In the genomic region with DNA sequence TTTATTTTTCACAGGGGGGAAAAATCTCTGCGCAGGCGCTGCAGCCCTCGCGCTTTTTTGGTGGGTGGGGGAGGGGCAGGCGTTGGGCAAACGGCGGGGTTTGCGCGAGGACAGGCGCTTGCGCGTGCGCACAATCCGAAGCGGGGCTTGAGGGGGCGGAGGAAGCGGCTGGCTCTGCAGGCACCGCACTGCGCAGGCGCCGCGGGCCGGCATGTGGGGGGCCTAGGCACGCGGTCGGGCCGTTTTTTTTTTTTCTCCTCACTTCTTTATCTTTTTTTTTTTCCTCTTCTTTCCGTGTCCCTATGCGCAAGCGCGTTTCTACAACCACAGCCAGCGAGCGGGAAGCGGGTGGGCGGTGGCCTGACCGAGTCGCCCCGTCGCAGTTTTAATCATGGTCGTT, we compare ENCODE assay signal across 8 mouse cellular contexts. TPM values are rescaled to one million over a fixed set of nuclear protein-coding genes. Genes with fewer than 3 reads are reported as not detected.
DNase-seq lines count a peak whose midpoint lies in the region; ATAC-seq and TF ChIP-seq lines count a peak whose summit lies in the region.

No protein-coding gene starts in this region.

- DNase-seq in G1E (ENCODE audit: low spot score) = peak; percentile 80
- peak; percentile 93 to 94 for DNase-seq in cerebellum, adult 18-20 months
- DNase-seq in forebrain, postnatal 0 days = peak; percentile 98
- DNase-seq in hindbrain, embryonic 11.5 days (ENCODE audit: low spot score) = peak; percentile 96
- peak; percentile 87 to 95 for DNase-seq in layer of hippocampus, postnatal 14 days (ENCODE audit: low spot score in 2 of 2)
- DNase-seq in lung, postnatal 14 days = peak; percentile 95
- DNase-seq in retina, postnatal 1 day = peak; percentile 94
- DNase-seq in thymus, postnatal 4 days = peak; percentile 98

- TF ChIP-seq CTCF in G1E (IDR thresholded peaks at IDR 0.05; ENCODE audit: low read depth, low read length) = no peak
- TF ChIP-seq CTCF in forebrain, postnatal 0 days (IDR thresholded peaks at IDR 0.05; ENCODE audit: low read depth) = no peak

- no peaks in the 10 kb centered on the region for H3K27me3 ChIP-seq in G1E (ENCODE audit: insufficient read depth, low read length)
- H3K27me3 ChIP-seq in forebrain, postnatal 0 days (ENCODE audit: insufficient read depth, low read length) = no peaks in the 10 kb centered on the region
- H3K27me3 ChIP-seq in hindbrain, embryonic 11.5 days (ENCODE audit: control insufficient read depth, insufficient read depth, low read length) = no peaks in the 10 kb centered on the region

- peak overlapping the region; percentile 99 for H3K27ac ChIP-seq in forebrain, postnatal 0 days (ENCODE audit: low read depth, low read length)
- peak overlapping the region; percentile 97 for H3K27ac ChIP-seq in hindbrain, embryonic 11.5 days (ENCODE audit: low read depth, low read length)

- under 1% methylated on average over 40 of the region's 40 CpGs for WGBS in forebrain, postnatal 0 days
- WGBS in hindbrain, embryonic 11.5 days = under 1% methylated on average over 40 of the region's 40 CpGs

- H3K4me1 ChIP-seq in G1E (ENCODE audit: insufficient read depth, low read depth, low read length) = peaks cover 69% of the 10 kb centered on the region
- peaks cover 16% of the 10 kb centered on the region for H3K4me1 ChIP-seq in forebrain, postnatal 0 days (ENCODE audit: insufficient read depth)
- H3K4me1 ChIP-seq in hindbrain, embryonic 11.5 days (replicated peaks; ENCODE audit: control insufficient read depth, insufficient read depth, low read length) = peaks cover 20% of the 10 kb centered on the region

- no peaks in the 10 kb centered on the region for H3K9me3 ChIP-seq in G1E (replicated peaks)
- H3K9me3 ChIP-seq in forebrain, postnatal 0 days (ENCODE audit: low read length) = no peaks in the 10 kb centered on the region
- no peaks in the 10 kb centered on the region for H3K9me3 ChIP-seq in hindbrain, embryonic 11.5 days (ENCODE audit: control insufficient read depth, low read length)

- H3K9ac ChIP-seq in forebrain, postnatal 0 days = peak overlapping the region; percentile 96
- H3K9ac ChIP-seq in hindbrain, embryonic 11.5 days (ENCODE audit: low read depth, low read length) = peak overlapping the region; percentile 94

- H3K4me3 ChIP-seq in G1E (ENCODE audit: low read depth, low read length) = peak overlapping the region; percentile 91
- peak overlapping the region; percentile 97 for H3K4me3 ChIP-seq in forebrain, postnatal 0 days (ENCODE audit: low read depth, low read length)
- H3K4me3 ChIP-seq in hindbrain, embryonic 11.5 days (ENCODE audit: low read depth, low read length) = peak overlapping the region; percentile 91

- H3K36me3 ChIP-seq in G1E (replicated peaks) = peaks cover 46% of the 10 kb centered on the region
- peaks cover 32% of the 10 kb centered on the region for H3K36me3 ChIP-seq in forebrain, postnatal 0 days (ENCODE audit: insufficient read depth)
- H3K36me3 ChIP-seq in hindbrain, embryonic 11.5 days (ENCODE audit: control insufficient read depth, insufficient read depth, low read length) = peaks cover 24% of the 10 kb centered on the region

- peak overlapping the region; percentile 69 for H3K4me2 ChIP-seq in forebrain, postnatal 0 days (ENCODE audit: low read depth)
- H3K4me2 ChIP-seq in hindbrain, embryonic 11.5 days (replicated peaks; ENCODE audit: low read depth, low read length) = peak overlapping the region; percentile 79

- ATAC-seq in G1E (ENCODE audit: extremely low read depth, insufficient number of reproducible peaks, low FRiP score, poor library complexity, severe bottlenecking) = no peak
- ATAC-seq in forebrain, postnatal 0 days = peak; percentile 42
- peak; percentile 24; the same call in 1 of the 2 replicates for ATAC-seq in hindbrain, embryonic 11.5 days (ENCODE audit: low FRiP score)

RNA-seq across cellular contexts. Expression of gene Hnrnpl, which starts 2.9 kb away (rescaled TPM):
- total RNA-seq in G1E (2014; fragmentation: Nextera tagmentation) = 442 and 470 TPM in 2 replicates
- 251 and 279 TPM in 2 replicates for total RNA-seq in G1E (2017)
- polyA plus RNA-seq in G1E (2012) = 430 and 529 TPM in 2 replicates
- total RNA-seq in forebrain, postnatal 0 days (2014; rRNA removed) = 261 and 264 TPM in 2 replicates
- polyA plus RNA-seq in forebrain, postnatal 0 days (2015; fragmentation: Nextera tagmentation; extraction: Ambion mirVana) = 172 TPM in 2 replicates
- 306 and 312 TPM in 2 replicates for polyA plus RNA-seq in hindbrain, embryonic 11.5 days (2014; fragmentation: Nextera tagmentation; extraction: Ambion mirVana)
- total RNA-seq in layer of hippocampus, postnatal 14 days (2021) = 100 to 1,000 TPM; 379 to 416 TPM

RNA-seq across cellular contexts. Expression of gene Ech1, which starts 13.8 kb away (rescaled TPM):
- total RNA-seq in G1E (2014; fragmentation: Nextera tagmentation) (102 and 127 TPM in 2 replicates), G1E (2017) (78.5 and 94.3 TPM in 2 replicates)
- polyA plus RNA-seq in G1E (2012) = 12.9 and 33.1 TPM in 2 replicates
- total RNA-seq in forebrain, postnatal 0 days (2014; rRNA removed) = 79.6 and 88.3 TPM in 2 replicates
- polyA plus RNA-seq in forebrain, postnatal 0 days (2015; fragmentation: Nextera tagmentation; extraction: Ambion mirVana) = 101 and 110 TPM in 2 replicates
- 83.8 and 84.2 TPM in 2 replicates for polyA plus RNA-seq in hindbrain, embryonic 11.5 days (2014; fragmentation: Nextera tagmentation; extraction: Ambion mirVana)
- 10 to 100 TPM; 58.2 to 61.2 TPM for total RNA-seq in layer of hippocampus, postnatal 14 days (2021)

RNA-seq across cellular contexts. Expression of gene Lgals4, which starts 22.4 kb away (rescaled TPM):
- total RNA-seq in G1E (2014; fragmentation: Nextera tagmentation) = 0.87 and 3.0 TPM in 2 replicates
- 1.9 and 3.4 TPM in 2 replicates for total RNA-seq in G1E (2017)
- 0.22 and 0.68 TPM in 2 replicates for polyA plus RNA-seq in G1E (2012)
- 2.4 and 5.2 TPM in 2 replicates for total RNA-seq in forebrain, postnatal 0 days (2014; rRNA removed)
- polyA plus RNA-seq in forebrain, postnatal 0 days (2015; fragmentation: Nextera tagmentation; extraction: Ambion mirVana) = 3.3 and 3.5 TPM in 2 replicates
- polyA plus RNA-seq in hindbrain, embryonic 11.5 days (2014; fragmentation: Nextera tagmentation; extraction: Ambion mirVana) = 2.1 and 2.5 TPM in 2 replicates
- total RNA-seq in layer of hippocampus, postnatal 14 days (2021) = 1 to 10 TPM; 3.9 to 4.2 TPM

RNA-seq across cellular contexts. Expression of gene Rinl, which starts 22.5 kb away (rescaled TPM):
- total RNA-seq in G1E (2014; fragmentation: Nextera tagmentation) = 1.8 TPM in 1 of 2 replicates, not detected in the other
- 1.2 and 1.4 TPM in 2 replicates for total RNA-seq in G1E (2017)
- 1.4 and 1.8 TPM in 2 replicates for polyA plus RNA-seq in G1E (2012)
- total RNA-seq in forebrain, postnatal 0 days (2014; rRNA removed) = 2.1 and 2.2 TPM in 2 replicates
- polyA plus RNA-seq in forebrain, postnatal 0 days (2015; fragmentation: Nextera tagmentation; extraction: Ambion mirVana) = 1.6 TPM in 2 replicates
- 2.5 and 2.7 TPM in 2 replicates for polyA plus RNA-seq in hindbrain, embryonic 11.5 days (2014; fragmentation: Nextera tagmentation; extraction: Ambion mirVana)
- 1 to 10 TPM; 2.9 to 3.3 TPM for total RNA-seq in layer of hippocampus, postnatal 14 days (2021)

RNA-seq across cellular contexts. Expression of gene Nfkbib, which starts 43.9 kb away (rescaled TPM):
- 21.1 and 30.4 TPM in 2 replicates for total RNA-seq in G1E (2014; fragmentation: Nextera tagmentation)
- 9.5 and 10.7 TPM in 2 replicates for total RNA-seq in G1E (2017)
- 109 and 136 TPM in 2 replicates for polyA plus RNA-seq in G1E (2012)
- total RNA-seq in forebrain, postnatal 0 days (2014; rRNA removed) = 18.0 and 19.2 TPM in 2 replicates
- polyA plus RNA-seq in forebrain, postnatal 0 days (2015; fragmentation: Nextera tagmentation; extraction: Ambion mirVana) = 59.8 and 75.4 TPM in 2 replicates
- polyA plus RNA-seq in hindbrain, embryonic 11.5 days (2014; fragmentation: Nextera tagmentation; extraction: Ambion mirVana) = 42.0 and 43.7 TPM in 2 replicates
- 10 to 100 TPM; 31.4 to 33.9 TPM for total RNA-seq in layer of hippocampus, postnatal 14 days (2021)
